Mouse (Mus musculus) limb, embryonic 10.5 days (tissue): ENCODE results near the gene Rtn1. TPM values are rescaled to one million over a fixed set of nuclear protein-coding genes. Genes with fewer than 3 reads are reported as not detected.

Source experiments
- DNase-seq: peaks from one replicate; pipeline ENCODE4 v3.0.0-alpha.2; 2017; ENCODE audit warnings: low spot score
- H3K27ac ChIP-seq: fragments of 300-500 bp; sonication (generic); 2 replicates; pipeline ENCODE4 v1.5.1; 2016; ENCODE audit warnings: mild to moderate bottlenecking
- H3K27me3 ChIP-seq: fragments of 300-500 bp; sonication (generic); 2 replicates; pipeline ENCODE4 v1.6.1; 2016; ENCODE audit warnings: low read depth, mild to moderate bottlenecking; ENCODE audit not compliant: poor library complexity, severe bottlenecking
- H3K36me3 ChIP-seq: fragments of 300-500 bp; sonication (generic); 2 replicates; pipeline ENCODE4 v1.6.1; 2016; ENCODE audit warnings: mild to moderate bottlenecking, moderate library complexity
- H3K4me1 ChIP-seq: fragments of 300-500 bp; sonication (generic); 2 replicates; pipeline ENCODE4 v1.6.1; 2016
- H3K4me3 ChIP-seq: fragments of 300-500 bp; sonication (generic); 2 replicates; pipeline ENCODE4 v1.5.1; 2016; ENCODE audit warnings: mild to moderate bottlenecking, moderate library complexity
- H3K9me3 ChIP-seq: fragments of 300-500 bp; sonication (generic); replicated peaks from 2 replicates; pipeline ENCODE4 v1.6.1; 2016; ENCODE audit warnings: mild to moderate bottlenecking
- WGBS: fragments of 180-500 bp; shearing (Covaris S2); methylation state at CpG from one replicate; pipeline ENCODE4 v1.1.7; 2016; 5-methylcytosine and 5-hydroxymethylcytosine counted together
- polyA plus RNA-seq: library from polyadenylated mRNA; unstranded; fragments of >200 nt; fragmentation: Nextera tagmentation; extraction: Ambion mirVana; gene quantifications from 2 replicates; pipeline ENCODE4 v1.2.1, GENCODE M21; 2016

The Rtn1 gene
- polyA plus RNA-seq, 1 experiment from 2014 or later = 8.3 TPM

- Histone ChIP-seq H3K27me3 (no peaks in the 10 kb centered on the region), H3K36me3 (no peaks in the 10 kb centered on the region), H3K27ac (no peak overlapping the region), H3K4me3 (no peak overlapping the region), H3K4me1 (no peaks in the 10 kb centered on the region), H3K9me3 (no peaks in the 10 kb centered on the region)
- no peak for DNase-seq
- 89% methylated on average over 5 of the region's 5 CpGs for WGBS
Measured at GRCm38 (mm10) chr12:72279129-72279875, 129.6 kb downstream of the Rtn1 start.

- no peaks in the 10 kb centered on the region for H3K9me3 ChIP-seq
- H3K36me3 ChIP-seq = no peaks in the 10 kb centered on the region
- DNase-seq = no peak
- H3K27me3 ChIP-seq = no peaks in the 10 kb centered on the region
- 70% methylated on average over 13 of the region's 13 CpGs for WGBS
- H3K27ac ChIP-seq = no peak overlapping the region
- no peak overlapping the region for H3K4me3 ChIP-seq
- no peaks in the 10 kb centered on the region for H3K4me1 ChIP-seq
Measured at GRCm38 (mm10) chr12:72273721-72274414, 135.0 kb downstream of the Rtn1 start.

- WGBS = 84% methylated on average over 2 of the region's 2 CpGs
- Histone ChIP-seq H3K4me3 (no peak overlapping the region), H3K4me1 (no peaks in the 10 kb centered on the region), H3K27ac (no peak overlapping the region), H3K27me3 (no peaks in the 10 kb centered on the region), H3K9me3 (no peaks in the 10 kb centered on the region), H3K36me3 (no peaks in the 10 kb centered on the region)
- DNase-seq = no peak
Measured at GRCm38 (mm10) chr12:72267614-72268013, 141.2 kb downstream of the Rtn1 start.

- Histone ChIP-seq H3K4me3 (no peak overlapping the region), H3K27ac (no peak overlapping the region), H3K9me3 (no peaks in the 10 kb centered on the region), H3K4me1 (no peaks in the 10 kb centered on the region), H3K36me3 (no peaks in the 10 kb centered on the region), H3K27me3 (no peaks in the 10 kb centered on the region)
- DNase-seq = no peak
- 96% methylated on average over 3 of the region's 3 CpGs for WGBS
Measured at GRCm38 (mm10) chr12:72265261-72266228, 143.3 kb downstream of the Rtn1 start.

- WGBS = 86% methylated on average over 12 of the region's 12 CpGs
- DNase-seq = no peak
- no peaks in the 10 kb centered on the region for H3K27me3 ChIP-seq
- H3K4me1 ChIP-seq = no peaks in the 10 kb centered on the region
- H3K9me3 ChIP-seq = no peaks in the 10 kb centered on the region
- H3K27ac ChIP-seq = no peak overlapping the region
- no peaks in the 10 kb centered on the region for H3K36me3 ChIP-seq
- no peak overlapping the region for H3K4me3 ChIP-seq
Measured at GRCm38 (mm10) chr12:72263213-72264103, 145.4 kb downstream of the Rtn1 start.

- no peak for DNase-seq
- 80% methylated on average over 6 of the region's 6 CpGs for WGBS
- H3K4me1 ChIP-seq = peaks cover 6% of the 10 kb centered on the region
- H3K27ac ChIP-seq = no peak overlapping the region
- no peaks in the 10 kb centered on the region for H3K27me3 ChIP-seq
- no peaks in the 10 kb centered on the region for H3K9me3 ChIP-seq
- no peak overlapping the region for H3K4me3 ChIP-seq
- no peaks in the 10 kb centered on the region for H3K36me3 ChIP-seq
Measured at GRCm38 (mm10) chr12:72257000-72257399, 151.9 kb downstream of the Rtn1 start.

GRCm38 (mm10) chr12:72253040-72253439 lies 155.8 kb downstream of the Rtn1 start:
- DNase-seq = no peak
- H3K4me3 ChIP-seq = no peak overlapping the region
- WGBS = 80% methylated on average over 3 of the region's 3 CpGs
- no peaks in the 10 kb centered on the region for H3K36me3 ChIP-seq
- no peak overlapping the region for H3K27ac ChIP-seq
- H3K9me3 ChIP-seq = no peaks in the 10 kb centered on the region
- peaks cover 8% of the 10 kb centered on the region for H3K4me1 ChIP-seq
- no peaks in the 10 kb centered on the region for H3K27me3 ChIP-seq

GRCm38 (mm10) chr12:72251890-72252445 lies 156.9 kb downstream of the Rtn1 start:
- H3K9me3 ChIP-seq = no peaks in the 10 kb centered on the region
- H3K27me3 ChIP-seq = no peaks in the 10 kb centered on the region
- no peak overlapping the region for H3K4me3 ChIP-seq
- H3K4me1 ChIP-seq = peaks cover 8% of the 10 kb centered on the region
- WGBS = 70% methylated on average over 10 of the region's 10 CpGs
- peak; percentile 40 for DNase-seq
- no peak overlapping the region for H3K27ac ChIP-seq
- no peaks in the 10 kb centered on the region for H3K36me3 ChIP-seq

- WGBS = 89% methylated on average over 1 of the region's 1 CpGs
Measured at GRCm38 (mm10) chr12:72244951-72245350, 163.9 kb downstream of the Rtn1 start.

GRCm38 (mm10) chr12:72242807-72243206 lies 166.0 kb downstream of the Rtn1 start:
- Histone ChIP-seq H3K27me3 (peaks cover 18% of the 10 kb centered on the region), H3K4me1 (no peaks in the 10 kb centered on the region), H3K27ac (no peak overlapping the region), H3K36me3 (no peaks in the 10 kb centered on the region), H3K9me3 (no peaks in the 10 kb centered on the region), H3K4me3 (no peak overlapping the region)
- no peak for DNase-seq
- WGBS = 76% methylated on average over 6 of the region's 6 CpGs

More at GRCm38 (mm10) chr12:72244951-72245350, 163.9 kb downstream of the Rtn1 start:
- Histone ChIP-seq H3K27ac (no peak overlapping the region), H3K4me1 (no peaks in the 10 kb centered on the region), H3K9me3 (no peaks in the 10 kb centered on the region), H3K4me3 (no peak overlapping the region), H3K27me3 (no peaks in the 10 kb centered on the region), H3K36me3 (no peaks in the 10 kb centered on the region)
- no peak for DNase-seq

- H3K9me3 ChIP-seq = no peaks in the 10 kb centered on the region
- no peaks in the 10 kb centered on the region for H3K36me3 ChIP-seq
- H3K27ac ChIP-seq = no peak overlapping the region
- DNase-seq = no peak
- no peak overlapping the region for H3K4me3 ChIP-seq
- H3K27me3 ChIP-seq = peaks cover 40% of the 10 kb centered on the region
- no peaks in the 10 kb centered on the region for H3K4me1 ChIP-seq
Measured at GRCm38 (mm10) chr12:72240506-72240905, 168.3 kb downstream of the Rtn1 start.
